Mouse (Mus musculus) cerebral cortex, adult 2 months (tissue): ENCODE data around the gene Trmt10a.

ENCODE experiments used
- WGBS: fragments of 180-500 bp; shearing (Covaris S2); methylation state at CpG from one replicate; pipeline ENCODE4 v1.1.7; 2018; 5-methylcytosine and 5-hydroxymethylcytosine counted together

Gene Trmt10a

DNA sequence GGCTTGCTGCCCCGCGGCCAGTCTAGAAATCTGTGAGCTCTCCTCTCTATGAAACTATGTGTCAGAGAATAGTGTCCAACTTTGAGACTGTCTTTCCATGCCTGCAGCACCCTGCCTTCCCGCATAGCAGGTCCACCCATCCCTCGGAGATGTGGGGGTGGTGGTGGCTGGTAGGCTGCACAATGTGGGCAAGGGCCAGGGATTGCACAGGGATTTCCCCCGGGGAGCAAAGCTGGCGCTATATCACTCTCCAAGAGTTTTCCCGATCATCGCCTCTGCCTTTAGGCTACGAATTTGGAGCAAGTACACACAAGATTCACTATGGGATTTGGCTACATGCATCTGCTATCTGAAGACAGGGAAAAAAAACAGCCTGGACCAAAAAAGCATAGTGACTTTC is 54.3 kb downstream of the Trmt10a start:
- WGBS, result 39% methylated on average over 9 of the region's 9 CpGs

DNA sequence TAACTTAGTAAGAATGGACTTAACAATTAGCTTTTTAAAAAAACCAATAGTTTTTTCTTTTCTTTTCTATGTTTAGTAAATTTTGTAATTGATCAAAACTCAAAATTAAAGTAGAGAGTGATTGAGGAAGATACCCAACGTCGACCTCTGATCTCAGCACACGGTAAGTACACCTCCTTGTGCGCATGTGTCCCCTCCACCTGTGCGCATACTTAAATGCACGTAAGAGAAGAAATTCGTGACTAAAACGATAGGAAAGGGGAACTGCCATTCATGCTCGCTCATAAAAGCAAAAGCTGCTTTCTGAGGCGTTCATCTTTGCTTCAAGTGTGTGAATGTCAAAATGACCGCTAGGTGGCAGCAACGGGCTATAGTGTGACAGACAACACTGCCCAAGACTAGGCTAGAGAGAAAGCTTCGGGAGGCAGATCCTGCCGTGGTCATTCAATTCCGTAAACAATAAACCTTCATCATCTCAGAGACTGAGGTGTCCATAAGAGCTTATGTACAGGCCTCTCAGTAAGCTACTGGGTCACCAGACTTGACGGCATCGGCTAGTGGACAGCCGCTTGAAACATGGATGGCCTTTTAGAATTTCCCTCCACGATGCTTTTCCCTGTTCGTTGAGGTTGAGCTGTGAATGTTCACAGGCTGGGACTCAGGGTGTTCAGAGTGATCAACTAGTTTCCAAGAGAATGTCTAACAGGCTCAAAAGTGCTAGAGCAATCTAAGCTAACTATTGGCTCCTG is 54.9 kb downstream of the Trmt10a start:
- WGBS, result 21% methylated on average over 20 of the region's 20 CpGs

DNA sequence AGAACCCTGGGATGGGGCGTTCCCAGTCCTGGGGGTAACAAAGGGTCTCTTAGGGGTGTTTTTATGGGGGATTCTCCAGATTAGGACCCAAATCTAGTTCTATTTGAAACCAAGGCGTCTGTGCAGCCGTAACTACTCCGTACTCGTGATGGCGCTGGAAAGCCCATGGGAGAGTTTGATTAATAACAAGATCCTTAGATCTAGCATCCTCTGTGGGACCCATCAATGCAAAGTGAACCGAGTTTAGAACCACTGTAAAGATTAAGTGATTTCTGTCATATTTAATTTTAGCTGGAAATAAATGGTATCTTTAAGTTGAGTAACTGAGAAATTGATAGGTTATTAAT is 55.4 kb downstream of the Trmt10a start:
- 81% methylated on average over 7 of the region's 7 CpGs for WGBS

DNA sequence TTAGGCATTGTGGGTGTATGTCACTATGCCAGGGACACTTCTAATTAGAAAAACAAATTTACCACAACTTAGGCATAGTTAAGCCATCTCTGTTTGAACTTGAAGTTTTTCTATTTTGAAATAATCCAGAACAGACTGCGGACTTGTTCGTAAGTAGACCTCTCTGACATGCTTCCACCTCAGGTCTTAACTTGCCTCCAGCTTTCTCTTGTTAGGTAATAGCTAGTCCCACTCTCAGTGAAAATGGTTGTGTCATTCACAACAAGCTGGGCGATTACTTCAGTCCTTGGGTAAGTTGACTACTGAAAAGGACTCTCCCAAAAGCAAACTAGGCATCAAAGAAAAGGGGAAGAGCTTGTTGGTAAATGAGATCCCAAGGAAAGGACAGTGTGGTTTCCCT is 65.6 kb downstream of the Trmt10a start:
- WGBS, result 95% methylated on average over 3 of the region's 3 CpGs
